Mouse (Mus musculus) erythroblast, embryonic 14.5 days (primary cell): ENCODE data around the gene Hmcn2. TPM values are rescaled to one million over a fixed set of nuclear protein-coding genes. Genes with fewer than 3 reads are reported as not detected.

Experiments used
- H3K27me3 ChIP-seq: 2 replicates; pipeline ENCODE4 v1.6.1; 2012; ENCODE audit warnings: inconsistent platforms; ENCODE audit not compliant: control insufficient read depth
- H3K36me3 ChIP-seq: 2 replicates; pipeline ENCODE4 v1.6.1; 2012; ENCODE audit warnings: mild to moderate bottlenecking, inconsistent platforms; ENCODE audit not compliant: control insufficient read depth
- H3K4me1 ChIP-seq: 2 replicates; pipeline ENCODE4 v1.6.1; 2012; ENCODE audit warnings: inconsistent platforms; ENCODE audit not compliant: control insufficient read depth
- H3K4me3 ChIP-seq: replicated peaks from 2 replicates; pipeline ENCODE3; 2012; ENCODE audit warnings: moderate library complexity, mild to moderate bottlenecking, inconsistent platforms
- H3K9me3 ChIP-seq: 2 replicates; pipeline ENCODE4 v1.6.1; 2012; ENCODE audit warnings: low read length, inconsistent platforms, mixed read lengths; ENCODE audit not compliant: control insufficient read depth
- GATA1 ChIP-seq: IDR thresholded peaks from 2 replicates; pipeline ENCODE4 v1.6.1; 2012; ENCODE audit warnings: low read length, inconsistent platforms, mixed read lengths
- TAL1 ChIP-seq: IDR thresholded peaks from 3 replicates; pipeline ENCODE4 v1.6.1; 2012; ENCODE audit warnings: low read length, inconsistent platforms, mixed read lengths
- polyA plus RNA-seq: library from polyadenylated mRNA; stranded (reverse); fragments of >175 nt; gene quantifications from 2 replicates; pipeline ENCODE4 v1.2.3, GENCODE M21; 2012

The Hmcn2 gene
- polyA plus RNA-seq, 1 experiment, result not detected

GRCm38 (mm10) chr2:31447536-31447935, 133.3 kb downstream of the Hmcn2 start:
- H3K4me3 ChIP-seq, result no peak overlapping the region
- no peaks in the 10 kb centered on the region for H3K9me3 ChIP-seq
- H3K27me3 ChIP-seq, result no peaks in the 10 kb centered on the region
- no peak for TF ChIP-seq TAL1
- no peak for TF ChIP-seq GATA1
- H3K36me3 ChIP-seq, result no peaks in the 10 kb centered on the region
- H3K4me1 ChIP-seq, result no peaks in the 10 kb centered on the region

- no peak for TF ChIP-seq GATA1
- TF ChIP-seq TAL1, result no peak
These were observed 134.7 kb downstream of the Hmcn2 start for GRCm38 (mm10) chr2:31448756-31449440.

GRCm38 (mm10) chr2:31449441-31449815, 135.2 kb downstream of the Hmcn2 start:
- no peaks in the 10 kb centered on the region for H3K36me3 ChIP-seq
- H3K9me3 ChIP-seq, result no peaks in the 10 kb centered on the region
- TF ChIP-seq GATA1 (no peak), TAL1 (no peak)
- H3K4me3 ChIP-seq, result no peak overlapping the region
- H3K4me1 ChIP-seq, result no peaks in the 10 kb centered on the region
- H3K27me3 ChIP-seq, result no peaks in the 10 kb centered on the region

More at GRCm38 (mm10) chr2:31448756-31449440, 134.7 kb downstream of the Hmcn2 start:
- Histone ChIP-seq H3K36me3 (no peaks in the 10 kb centered on the region), H3K9me3 (no peaks in the 10 kb centered on the region), H3K4me1 (no peaks in the 10 kb centered on the region), H3K27me3 (no peaks in the 10 kb centered on the region), H3K4me3 (no peak overlapping the region)

DNA sequence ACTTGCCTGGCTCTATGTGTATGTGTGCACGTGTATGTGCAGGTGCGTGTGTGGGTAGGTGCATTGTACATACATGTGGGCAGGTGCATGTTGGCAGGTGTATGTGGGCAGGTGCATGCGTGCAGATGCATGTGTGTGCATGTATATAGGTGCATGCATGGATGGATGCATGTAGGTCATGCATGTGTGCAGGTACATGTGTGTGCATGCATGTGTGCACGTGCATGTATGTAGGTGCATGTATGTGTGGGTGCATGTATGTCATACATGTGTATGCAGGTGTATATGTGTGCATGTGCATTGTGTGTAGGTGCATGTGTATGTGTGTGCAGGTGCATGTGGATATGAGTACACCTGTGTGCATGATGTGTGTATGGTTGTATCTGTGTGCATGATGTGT, 135.7 kb downstream of the Hmcn2 start:
- Histone ChIP-seq H3K36me3 (no peaks in the 10 kb centered on the region), H3K9me3 (no peaks in the 10 kb centered on the region), H3K4me1 (no peaks in the 10 kb centered on the region), H3K27me3 (no peaks in the 10 kb centered on the region), H3K4me3 (no peak overlapping the region)
- peak; percentile 21; the same call in 1 of the 3 replicates for TF ChIP-seq TAL1
- TF ChIP-seq GATA1, result no peak

DNA sequence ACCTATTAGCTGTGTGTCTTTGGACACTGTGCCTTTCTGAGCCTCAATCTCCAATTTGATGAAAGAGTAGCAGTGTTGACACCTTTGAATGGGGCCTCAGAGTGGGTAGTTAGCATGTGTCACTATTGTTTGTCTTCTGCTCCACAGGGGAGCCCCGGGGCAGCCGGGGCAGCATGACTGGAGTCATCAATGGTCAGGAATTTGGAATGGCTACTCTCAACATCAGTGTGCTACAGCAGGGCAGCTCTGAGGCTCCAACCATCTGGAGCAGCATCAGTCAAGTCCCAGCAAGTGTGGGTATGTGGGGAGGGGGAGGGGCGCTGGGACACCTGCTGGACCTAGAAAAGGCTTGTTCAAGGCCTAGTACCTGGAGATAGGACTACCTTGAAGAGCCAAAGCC, 136.4 kb downstream of the Hmcn2 start:
- Histone ChIP-seq H3K36me3 (no peaks in the 10 kb centered on the region), H3K9me3 (no peaks in the 10 kb centered on the region), H3K4me3 (no peak overlapping the region), H3K4me1 (no peaks in the 10 kb centered on the region), H3K27me3 (no peaks in the 10 kb centered on the region)
- no peak for TF ChIP-seq TAL1
- TF ChIP-seq GATA1, result no peak

DNA sequence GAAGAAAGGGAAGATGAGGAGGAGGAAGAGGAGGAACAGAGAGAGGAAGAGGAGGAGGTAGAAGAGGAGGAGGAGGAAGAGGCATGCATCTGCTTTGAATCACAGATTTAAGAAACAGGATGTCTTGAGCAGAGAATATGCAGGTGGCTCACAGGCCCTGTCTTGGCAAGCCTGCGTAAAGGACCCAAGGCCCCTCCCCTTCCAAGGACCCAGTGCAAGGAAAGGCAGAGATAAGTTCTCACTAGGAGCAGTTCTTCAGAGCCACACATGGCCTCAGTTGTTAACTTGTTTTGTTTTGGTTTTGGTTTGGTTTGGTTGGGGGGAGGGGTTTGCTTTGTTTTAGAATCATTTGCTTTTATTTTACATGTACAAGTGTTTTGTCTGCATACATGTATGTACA, 137.3 kb downstream of the Hmcn2 start:
- no peaks in the 10 kb centered on the region for H3K4me1 ChIP-seq
- TF ChIP-seq GATA1 (no peak), TAL1 (no peak)
- no peaks in the 10 kb centered on the region for H3K9me3 ChIP-seq
- no peaks in the 10 kb centered on the region for H3K36me3 ChIP-seq
- no peaks in the 10 kb centered on the region for H3K27me3 ChIP-seq
- no peak overlapping the region for H3K4me3 ChIP-seq

DNA sequence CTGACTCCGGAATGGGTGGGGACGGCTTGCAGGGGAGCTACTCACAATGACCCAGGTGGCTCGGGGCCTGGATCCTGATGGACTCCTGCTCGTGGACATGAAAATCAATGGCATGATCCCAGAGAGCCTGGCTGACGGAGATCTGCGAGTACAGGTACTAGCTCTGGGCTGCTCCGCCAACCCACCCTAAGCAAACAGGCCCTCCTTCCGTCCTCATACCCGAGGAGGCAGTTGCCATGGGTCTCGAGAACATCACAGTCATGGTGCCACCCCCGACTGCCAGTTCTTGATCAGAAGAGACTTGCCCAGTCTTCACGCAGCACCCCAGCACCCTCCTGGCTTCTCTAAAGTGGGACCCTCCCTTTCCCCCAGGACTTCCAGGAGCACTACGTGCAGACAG, 138.8 kb downstream of the Hmcn2 start:
- no peaks in the 10 kb centered on the region for H3K4me1 ChIP-seq
- no peaks in the 10 kb centered on the region for H3K27me3 ChIP-seq
- no peaks in the 10 kb centered on the region for H3K36me3 ChIP-seq
- TF ChIP-seq GATA1, result no peak
- no peak for TF ChIP-seq TAL1
- no peaks in the 10 kb centered on the region for H3K9me3 ChIP-seq
- no peak overlapping the region for H3K4me3 ChIP-seq

DNA sequence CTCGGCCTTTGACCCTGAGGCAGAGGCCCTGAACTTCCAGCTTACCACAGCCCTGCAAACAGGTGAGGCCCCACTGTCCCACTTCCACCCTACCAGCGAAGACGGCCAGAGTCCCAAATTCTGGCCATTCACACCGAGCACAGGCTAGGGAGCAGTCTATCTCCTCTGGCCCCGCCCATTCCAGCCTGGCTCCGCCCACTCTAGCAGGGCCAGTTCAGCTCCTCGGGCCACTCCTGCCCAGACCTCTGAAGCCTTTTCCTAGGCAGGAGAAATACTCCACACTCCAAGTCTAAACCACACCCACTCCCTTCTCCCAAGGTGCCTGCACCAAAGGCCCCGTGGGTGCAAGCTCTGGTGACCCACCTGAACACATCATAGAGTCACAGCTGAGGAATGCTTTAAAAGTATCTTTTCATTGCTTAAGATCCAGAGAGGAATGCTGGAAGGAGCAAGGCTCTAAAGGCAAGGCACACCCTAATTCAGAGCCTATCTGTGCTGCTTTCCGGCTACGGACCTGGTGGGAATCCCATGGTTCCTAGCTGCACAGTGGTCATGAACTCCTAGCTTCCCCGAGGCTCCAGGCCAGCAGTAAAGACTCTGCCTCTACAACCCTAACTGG, 139.5 kb downstream of the Hmcn2 start:
- Histone ChIP-seq H3K4me1 (no peaks in the 10 kb centered on the region), H3K4me3 (no peak overlapping the region), H3K36me3 (no peaks in the 10 kb centered on the region), H3K27me3 (peaks cover 4% of the 10 kb centered on the region), H3K9me3 (no peaks in the 10 kb centered on the region)
- TF ChIP-seq GATA1, result no peak
- TF ChIP-seq TAL1, result no peak

GRCm38 (mm10) chr2:31454280-31454679, 140.1 kb downstream of the Hmcn2 start:
- no peaks in the 10 kb centered on the region; the same call in 1 of the 2 replicates for H3K4me1 ChIP-seq
- no peak overlapping the region for H3K4me3 ChIP-seq
- no peaks in the 10 kb centered on the region for H3K36me3 ChIP-seq
- no peak for TF ChIP-seq TAL1
- TF ChIP-seq GATA1, result no peak
- H3K27me3 ChIP-seq, result peaks cover 10% of the 10 kb centered on the region
- H3K9me3 ChIP-seq, result no peaks in the 10 kb centered on the region

GRCm38 (mm10) chr2:31455418-31455817, 141.2 kb downstream of the Hmcn2 start:
- peaks cover 21% of the 10 kb centered on the region for H3K27me3 ChIP-seq
- H3K4me3 ChIP-seq, result no peak overlapping the region
- no peak for TF ChIP-seq GATA1
- no peak for TF ChIP-seq TAL1
- no peaks in the 10 kb centered on the region for H3K9me3 ChIP-seq
- no peaks in the 10 kb centered on the region; the same call in 1 of the 2 replicates for H3K4me1 ChIP-seq
- no peaks in the 10 kb centered on the region for H3K36me3 ChIP-seq
